Mouse (Mus musculus): ENCODE data around the gene Abca13. TPM values are rescaled to one million over a fixed set of nuclear protein-coding genes. Genes with fewer than 3 reads are reported as not detected.
"Not testable (repeated sequence)": the region's sequence is repeated elsewhere in the genome, so short reads cannot be mapped to it uniquely, and the experiment has no call there.

The Abca13 gene
- total and polyA plus RNA-seq, 3 experiments: under 0.01 to 0.03 (median 0.03) TPM

- no peaks in the 10 kb centered on the region for H3K4me1 ChIP-seq (ENCODE audit: control insufficient read depth in 1 of 2, insufficient read depth in 2 of 2)
- no peak overlapping the region for H3K4me3 ChIP-seq (replicated peaks in 1 of 3; ENCODE audit: low read depth in 2 of 3, low read length in 2 of 3, poor library complexity in 1 of 3)
- DNase-seq (ENCODE audit: extremely low read depth): no peak
- in situ Hi-C loops (cut with MboI; ENCODE audit: low pct_ligation_motif_present, low pct_unique_long_range_greater_than_20kb, low sequenced_read_pairs) (no loop called here), dilution Hi-C loops (cut with MboI; ENCODE audit: extremely low pct_ligation_motif_present, extremely low pct_unique_long_range_greater_than_20kb, low sequenced_read_pairs) (no loop called here)
- TF ChIP-seq USF2 (conservative IDR thresholded peaks at IDR 0.05; ENCODE audit: low read depth, low read length) (no peak), JUND (conservative IDR thresholded peaks at IDR 0.05; ENCODE audit: low read depth, low read length) (no peak), CHD2 (IDR thresholded peaks at IDR 0.05; ENCODE audit: low read length) (no peak), USF1 (IDR thresholded peaks at IDR 0.05; ENCODE audit: low read depth, low read length) (no peak), ZMIZ1 (IDR thresholded peaks at IDR 0.05; ENCODE audit: low read depth, low read length) (no peak), POLR2AphosphoS2 (IDR thresholded peaks at IDR 0.05; ENCODE audit: low read depth, low read length) (no peak), GABPA (IDR thresholded peaks at IDR 0.05; ENCODE audit: insufficient replicate concordance, low read depth, low read length) (no peak), TBP (conservative IDR thresholded peaks at IDR 0.05; ENCODE audit: low read depth, low read length) (no peak), ZKSCAN1 (IDR thresholded peaks at IDR 0.05; ENCODE audit: borderline replicate concordance, low read depth, low read length) (no peak)
- no peaks in the 10 kb centered on the region for H3K36me3 ChIP-seq (replicated peaks in 1 of 2; ENCODE audit: control insufficient read depth in 1 of 2, insufficient read depth in 1 of 2, low read length in 1 of 2)
- H3K27ac ChIP-seq (ENCODE audit: insufficient read depth, low read depth): no peak overlapping the region
- no peaks in the 10 kb centered on the region for H3K79me2 ChIP-seq (replicated peaks; ENCODE audit: control insufficient read depth, extremely low read depth, insufficient read depth, poor library complexity, severe bottlenecking)
- H3K9me3 ChIP-seq (replicated peaks; ENCODE audit: low read length): no peaks in the 10 kb centered on the region
- no peak overlapping the region for H3K9ac ChIP-seq (ENCODE audit: insufficient read depth, low read depth)
- H3K4me2 ChIP-seq (ENCODE audit: insufficient read depth, low read depth, poor library complexity, severe bottlenecking): no peak overlapping the region
- H3K27me3 ChIP-seq (replicated peaks): peaks cover 41% of the 10 kb centered on the region
These were observed 24.4 kb upstream of the Abca13 start for GRCm38 (mm10) chr11:9167331-9167730.

- dilution Hi-C loops (cut with MboI; ENCODE audit: extremely low pct_ligation_motif_present, extremely low pct_unique_long_range_greater_than_20kb, low sequenced_read_pairs): no loop called here
- H3K9me3 ChIP-seq (replicated peaks; ENCODE audit: low read length): no peaks in the 10 kb centered on the region
- H3K9ac ChIP-seq (ENCODE audit: insufficient read depth, low read depth): no peak overlapping the region
- no peak overlapping the region for H3K4me2 ChIP-seq (ENCODE audit: insufficient read depth, low read depth, poor library complexity, severe bottlenecking)
- no peak for DNase-seq (ENCODE audit: extremely low read depth)
- H3K27me3 ChIP-seq (replicated peaks): peaks cover 73% of the 10 kb centered on the region
- in situ Hi-C loops (cut with MboI; ENCODE audit: low pct_ligation_motif_present, low pct_unique_long_range_greater_than_20kb, low sequenced_read_pairs): no loop called here
- TF ChIP-seq ZC3H11A (IDR thresholded peaks at IDR 0.05; ENCODE audit: low read depth, low read length) (no peak), MAFK (IDR thresholded peaks at IDR 0.05; ENCODE audit: insufficient replicate concordance, low read length) (no peak), NRF1 (IDR thresholded peaks at IDR 0.05; ENCODE audit: low read depth, low read length) (no peak), NELFE (IDR thresholded peaks at IDR 0.05; ENCODE audit: low read depth, low read length) (no peak), KAT2A (IDR thresholded peaks at IDR 0.05; ENCODE audit: insufficient replicate concordance, low read length) (no peak), EP300 (IDR thresholded peaks at IDR 0.05; ENCODE audit: low read length) (no peak), E2F4 (IDR thresholded peaks at IDR 0.05; ENCODE audit: insufficient replicate concordance, low read depth, low read length) (no peak), GABPA (IDR thresholded peaks at IDR 0.05; ENCODE audit: insufficient replicate concordance, low read depth, low read length) (no peak), PAX5 (IDR thresholded peaks at IDR 0.05; ENCODE audit: low read length) (no peak), CHD2 (IDR thresholded peaks at IDR 0.05; ENCODE audit: low read length) (no peak), RCOR1 (conservative IDR thresholded peaks at IDR 0.05; ENCODE audit: low read depth, low read length) (no peak), CHD1 (IDR thresholded peaks at IDR 0.05; ENCODE audit: low read depth, low read length) (no peak), ZKSCAN1 (IDR thresholded peaks at IDR 0.05; ENCODE audit: borderline replicate concordance, low read depth, low read length) (no peak)
- H3K79me2 ChIP-seq (replicated peaks; ENCODE audit: control insufficient read depth, extremely low read depth, insufficient read depth, poor library complexity, severe bottlenecking): no peaks in the 10 kb centered on the region
- no peak overlapping the region for H3K4me3 ChIP-seq (replicated peaks in 1 of 3; ENCODE audit: low read depth in 2 of 3, low read length in 2 of 3, poor library complexity in 1 of 3)
- H3K4me1 ChIP-seq (ENCODE audit: control insufficient read depth in 1 of 2, insufficient read depth in 2 of 2): no peaks in the 10 kb centered on the region
- H3K27ac ChIP-seq (ENCODE audit: insufficient read depth, low read depth): no peak overlapping the region
- H3K36me3 ChIP-seq (replicated peaks in 1 of 2; ENCODE audit: control insufficient read depth in 1 of 2, insufficient read depth in 1 of 2, low read length in 1 of 2): no peaks in the 10 kb centered on the region
These were observed 10.3 kb upstream of the Abca13 start for GRCm38 (mm10) chr11:9181477-9181876.

GRCm38 (mm10) chr11:9189471-9189870 is 2.3 kb upstream of the Abca13 start:
- dilution Hi-C loops (cut with MboI; ENCODE audit: extremely low pct_ligation_motif_present, extremely low pct_unique_long_range_greater_than_20kb, low sequenced_read_pairs); H3K36me3 ChIP-seq (replicated peaks in 1 of 2; ENCODE audit: control insufficient read depth in 1 of 2, insufficient read depth in 1 of 2, low read length in 1 of 2); H3K9ac ChIP-seq (ENCODE audit: insufficient read depth, low read depth); H3K4me2 ChIP-seq (ENCODE audit: insufficient read depth, low read depth, poor library complexity, severe bottlenecking); in situ Hi-C loops (cut with MboI; ENCODE audit: low pct_ligation_motif_present, low pct_unique_long_range_greater_than_20kb, low sequenced_read_pairs); H3K4me3 ChIP-seq (replicated peaks in 1 of 3; ENCODE audit: low read depth in 2 of 3, low read length in 2 of 3, poor library complexity in 1 of 3); H3K27ac ChIP-seq (ENCODE audit: insufficient read depth, low read depth); DNase-seq (ENCODE audit: extremely low read depth); H3K4me1 ChIP-seq (ENCODE audit: control insufficient read depth in 1 of 2, insufficient read depth in 2 of 2); H3K79me2 ChIP-seq (replicated peaks; ENCODE audit: control insufficient read depth, extremely low read depth, insufficient read depth, poor library complexity, severe bottlenecking); H3K9me3 ChIP-seq (replicated peaks; ENCODE audit: low read length): not testable (repeated sequence)
- H3K27me3 ChIP-seq (replicated peaks): peaks cover 43% of the 10 kb centered on the region

Data from CH12.LX (cell line).